Comparison of ENCODE assay signal across 29 mouse cellular contexts in the genomic region with DNA sequence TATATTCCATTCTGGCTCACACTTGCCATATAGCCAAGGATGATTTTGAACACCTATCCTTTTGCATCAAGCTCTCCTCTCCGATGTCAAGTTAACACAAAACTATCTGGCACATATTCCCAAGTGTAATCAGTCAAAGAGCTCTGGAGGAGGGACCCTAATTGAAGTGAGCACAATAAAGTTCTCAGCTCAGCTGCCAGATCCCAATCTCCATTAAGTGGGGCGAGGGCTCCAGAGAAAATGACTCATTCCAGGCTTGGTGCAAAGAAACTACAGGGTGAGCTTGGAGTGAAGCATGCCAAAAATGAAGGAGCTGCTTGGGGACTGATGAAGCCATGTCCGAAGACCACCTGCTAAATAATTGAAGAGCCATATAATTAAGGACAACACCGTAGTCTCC. TPM values are rescaled to one million over a fixed set of nuclear protein-coding genes. Genes with fewer than 3 reads are reported as not detected.
DNase-seq lines count a peak whose midpoint lies in the region; ATAC-seq and TF ChIP-seq lines count a peak whose summit lies in the region.
"Had no signal": no experiment of that assay in that cellular context is flagged by ENCODE, and none has a peak within 500 bp of the region (broad histone marks: within the 10 kb centered on the region; RNA-seq: fewer than 3 reads in every experiment).

No protein-coding gene starts in this region.

- no peak; the same call in 1 of the 2 replicates for ATAC-seq in forebrain, embryonic 12.5 days (ENCODE audit: low FRiP score)
- ATAC-seq in forebrain, embryonic 11.5 days (replicated peaks; ENCODE audit: low FRiP score), result no peak
- peak; percentile 43 for ATAC-seq in forebrain, embryonic 14.5 days
- ATAC-seq in forebrain, postnatal 0 days, result peak; percentile 43; the same call in 1 of the 2 replicates
- ATAC-seq: hindbrain, postnatal 0 days; inflammation-experienced regulatory T-cells, adult 6 months; intestine, embryonic 16.5 days had no signal

- H3K4me1 ChIP-seq in forebrain, embryonic 12.5 days, result peaks cover 14% of the 10 kb centered on the region
- peaks cover 2% of the 10 kb centered on the region; the same call in 1 of the 2 replicates for H3K4me1 ChIP-seq in forebrain, embryonic 11.5 days (replicated peaks; ENCODE audit: control insufficient read depth, insufficient read depth, low read length)
- H3K4me1 ChIP-seq in forebrain, embryonic 14.5 days (ENCODE audit: control insufficient read depth, insufficient read depth, low read length), result peaks cover 15% of the 10 kb centered on the region
- 0 out of 2 replicates have a peak, but pooled peaks cover 9% of the 10 kb centered on the region for H3K4me1 ChIP-seq in forebrain, postnatal 0 days (ENCODE audit: insufficient read depth)

- H3K36me3 ChIP-seq in forebrain, embryonic 12.5 days (replicated peaks), result no peaks in the 10 kb centered on the region
- H3K36me3 ChIP-seq in forebrain, embryonic 11.5 days (ENCODE audit: control insufficient read depth, insufficient read depth, low read length), result no peaks in the 10 kb centered on the region
- no peaks in the 10 kb centered on the region for H3K36me3 ChIP-seq in forebrain, embryonic 14.5 days (ENCODE audit: control insufficient read depth, insufficient read depth, low read length)
- H3K36me3 ChIP-seq in forebrain, postnatal 0 days (ENCODE audit: insufficient read depth), result no peaks in the 10 kb centered on the region
- H3K36me3 ChIP-seq: embryonic facial prominence, embryonic 13.5 days; G1E; heart, embryonic 10.5 days; heart, embryonic 13.5 days had no signal

- no peaks in the 10 kb centered on the region for H3K9me3 ChIP-seq in forebrain, embryonic 12.5 days
- H3K9me3 ChIP-seq in forebrain, embryonic 11.5 days (ENCODE audit: control insufficient read depth, low read length), result no peaks in the 10 kb centered on the region
- H3K9me3 ChIP-seq in forebrain, embryonic 14.5 days (replicated peaks; ENCODE audit: control insufficient read depth, low read length), result no peaks in the 10 kb centered on the region
- no peaks in the 10 kb centered on the region for H3K9me3 ChIP-seq in forebrain, postnatal 0 days (ENCODE audit: low read length)
- H3K9me3 ChIP-seq: embryonic facial prominence, embryonic 13.5 days; G1E; heart, embryonic 10.5 days; heart, embryonic 13.5 days had no signal

- no peaks in the 10 kb centered on the region for H3K27me3 ChIP-seq in forebrain, embryonic 12.5 days
- no peaks in the 10 kb centered on the region for H3K27me3 ChIP-seq in forebrain, embryonic 11.5 days (ENCODE audit: control insufficient read depth, insufficient read depth, low read length)
- no peaks in the 10 kb centered on the region for H3K27me3 ChIP-seq in forebrain, embryonic 14.5 days (replicated peaks; ENCODE audit: control insufficient read depth, insufficient read depth, low read length)
- no peaks in the 10 kb centered on the region for H3K27me3 ChIP-seq in forebrain, postnatal 0 days (ENCODE audit: insufficient read depth, low read length)
- H3K27me3 ChIP-seq: CH12.LX; embryonic facial prominence, embryonic 13.5 days; heart, embryonic 13.5 days had no signal

- no peak for TF ChIP-seq CTCF in forebrain, postnatal 0 days (IDR thresholded peaks at IDR 0.05; ENCODE audit: low read depth)

- H3K27ac ChIP-seq in forebrain, embryonic 12.5 days, result peak overlapping the region; percentile 9; the same call in 1 of the 2 replicates
- no peak overlapping the region for H3K27ac ChIP-seq in forebrain, embryonic 11.5 days (ENCODE audit: low read depth, low read length)
- peak overlapping the region; percentile 3; the same call in 1 of the 2 replicates for H3K27ac ChIP-seq in forebrain, embryonic 14.5 days (ENCODE audit: low read depth, low read length)
- H3K27ac ChIP-seq in forebrain, postnatal 0 days (ENCODE audit: low read depth, low read length), result no peak overlapping the region
- H3K27ac ChIP-seq: embryonic facial prominence, embryonic 13.5 days; heart, adult 2 months; heart, embryonic 10.5 days; heart, embryonic 13.5 days; hindbrain, embryonic 14.5 days; hindbrain, postnatal 0 days had no signal

- no peak overlapping the region for H3K4me3 ChIP-seq in forebrain, embryonic 12.5 days (replicated peaks)
- H3K4me3 ChIP-seq in forebrain, embryonic 11.5 days (ENCODE audit: low read depth, low read length), result no peak overlapping the region
- H3K4me3 ChIP-seq in forebrain, embryonic 14.5 days (ENCODE audit: low read depth, low read length), result no peak overlapping the region
- no peak overlapping the region for H3K4me3 ChIP-seq in forebrain, postnatal 0 days (ENCODE audit: low read depth, low read length)
- H3K4me3 ChIP-seq: embryonic facial prominence, embryonic 13.5 days; heart, adult 2 months; heart, embryonic 10.5 days; heart, embryonic 13.5 days had no signal

- H3K9ac ChIP-seq in forebrain, embryonic 12.5 days, result no peak overlapping the region
- no peak overlapping the region for H3K9ac ChIP-seq in forebrain, embryonic 11.5 days (ENCODE audit: low read length)
- no peak overlapping the region for H3K9ac ChIP-seq in forebrain, embryonic 14.5 days (ENCODE audit: low read length)
- H3K9ac ChIP-seq in forebrain, postnatal 0 days, result no peak overlapping the region
- H3K9ac ChIP-seq: embryonic facial prominence, embryonic 13.5 days; heart, embryonic 13.5 days; hindbrain, embryonic 14.5 days had no signal

- WGBS in forebrain, embryonic 12.5 days, result 43% methylated on average over 4 of the region's 4 CpGs
- WGBS in forebrain, embryonic 11.5 days, result 74% methylated on average over 4 of the region's 4 CpGs
- 13% methylated on average over 4 of the region's 4 CpGs for WGBS in forebrain, embryonic 14.5 days
- 23% methylated on average over 4 of the region's 4 CpGs for WGBS in forebrain, postnatal 0 days

- DNase-seq in forebrain, embryonic 11.5 days (ENCODE audit: low spot score), result no peak
- DNase-seq in retina, postnatal 1 day, result peak; percentile 28
- DNase-seq in retina, embryonic 14.5 days (ENCODE audit: low spot score), result no peak
- peak; percentile 76 for DNase-seq in forebrain, embryonic 14.5 days (ENCODE audit: low spot score)
- DNase-seq in forebrain, postnatal 0 days, result no peak
- no peak for DNase-seq in heart, adult 18-20 months
- DNase-seq in spleen, postnatal 4 days (ENCODE audit: low spot score in 2 of 2), result no peak
- DNase-seq: adrenal gland, postnatal 10 days; adrenal gland, postnatal 36 days; B cell, adult 2 months; cerebellum, adult 11 months; cerebellum, adult 2 months; cerebellum, adult 9-11 months; cerebellum, postnatal 25 days; gastrocnemius, postnatal 25 days; heart, adult 2 months; heart, postnatal 14 days; heart, postnatal 4 days; kidney, adult 2 months had no signal

- H3K4me2 ChIP-seq in forebrain, embryonic 12.5 days, result no peak overlapping the region
- H3K4me2 ChIP-seq in forebrain, embryonic 11.5 days (ENCODE audit: low read depth, low read length, severe bottlenecking), result no peak overlapping the region
- H3K4me2 ChIP-seq in forebrain, embryonic 14.5 days (ENCODE audit: low read length), result no peak overlapping the region
- no peak overlapping the region for H3K4me2 ChIP-seq in forebrain, postnatal 0 days (ENCODE audit: low read depth)
- H3K4me2 ChIP-seq: embryonic facial prominence, embryonic 13.5 days; heart, embryonic 13.5 days; hindbrain, embryonic 14.5 days had no signal

RNA-seq across cellular contexts. Expression of gene Dcaf4, which starts 6.0 kb away (rescaled TPM):
- polyA plus RNA-seq in forebrain, embryonic 12.5 days (2016; fragmentation: Nextera tagmentation; extraction: Ambion mirVana), result 26.4 and 33.1 TPM in 2 replicates
- polyA plus RNA-seq in forebrain, embryonic 11.5 days (2014; fragmentation: Nextera tagmentation; extraction: Ambion mirVana), result 24.4 and 26.7 TPM in 2 replicates
- 41.9 and 47.2 TPM in 2 replicates for polyA plus RNA-seq in forebrain, embryonic 14.5 days (2014; fragmentation: Nextera tagmentation; extraction: Ambion mirVana)
- 45.3 and 49.7 TPM in 2 replicates for total RNA-seq in forebrain, postnatal 0 days (2014; rRNA removed)
- 42.4 and 42.7 TPM in 2 replicates for polyA plus RNA-seq in forebrain, postnatal 0 days (2015; fragmentation: Nextera tagmentation; extraction: Ambion mirVana)
- total RNA-seq in heart, adult 18-20 months (2021), result 10 to 100 TPM; 12.6 to 12.7 TPM

RNA-seq across cellular contexts. Expression of gene Dpf3, which starts 26.7 kb away (rescaled TPM):
- 7.5 and 7.7 TPM in 2 replicates for polyA plus RNA-seq in forebrain, embryonic 12.5 days (2016; fragmentation: Nextera tagmentation; extraction: Ambion mirVana)
- 4.4 and 4.6 TPM in 2 replicates for polyA plus RNA-seq in forebrain, embryonic 11.5 days (2014; fragmentation: Nextera tagmentation; extraction: Ambion mirVana)
- polyA plus RNA-seq in forebrain, embryonic 14.5 days (2014; fragmentation: Nextera tagmentation; extraction: Ambion mirVana), result 7.8 and 9.6 TPM in 2 replicates
- total RNA-seq in forebrain, postnatal 0 days (2014; rRNA removed), result 11.4 and 15.3 TPM in 2 replicates
- polyA plus RNA-seq in forebrain, postnatal 0 days (2015; fragmentation: Nextera tagmentation; extraction: Ambion mirVana), result 4.9 and 8.1 TPM in 2 replicates
- 10 to 100 TPM; 16.2 to 20.3 TPM for total RNA-seq in heart, adult 18-20 months (2021)

Comparison
In these comparisons a context has a peak if more than half of its experiments do, and no peak if none do; other contexts are left out.
1. ATAC-seq: peak in forebrain, embryonic 14.5 days (single experiment) and forebrain, postnatal 0 days (single experiment); none in forebrain, embryonic 12.5 days (single experiment) and forebrain, embryonic 11.5 days (single experiment).
2. H3K27ac ChIP-seq: peak in forebrain, embryonic 12.5 days (single experiment) and forebrain, embryonic 14.5 days (single experiment); none in forebrain, embryonic 11.5 days (single experiment) and forebrain, postnatal 0 days (single experiment).
3. DNase-seq: peak in retina, postnatal 1 day (single experiment) and forebrain, embryonic 14.5 days (single experiment); none in forebrain, embryonic 11.5 days (single experiment), retina, embryonic 14.5 days (single experiment), forebrain, postnatal 0 days (single experiment), heart, adult 18-20 months (0 of 2) and spleen, postnatal 4 days (0 of 2).